Mouse (Mus musculus) layer of hippocampus, postnatal 14 days (tissue): ENCODE results near the gene Qser1. TPM values are rescaled to one million over a fixed set of nuclear protein-coding genes. Genes with fewer than 3 reads are reported as not detected.
A peak's percentile ranks its signal among the peaks of the same experiment; 100 is the strongest.
"Not testable (repeated sequence)": the region's sequence is repeated elsewhere in the genome, so short reads cannot be mapped to it uniquely, and the experiment has no call there.

Source experiments
- DNase-seq, 2 experiments: peaks; one replicate each; pipeline ENCODE4 v3.0.0; 2021 to 2022; ENCODE audit warnings: low spot score in 2 of 2, mixed read lengths in 1 of 2
- total RNA-seq, 2 experiments: library from RNA; stranded (reverse); gene quantifications; 2 replicates each; pipeline ENCODE4 v1.2.3; 2021

Qser1 gene
- total RNA-seq, 2 experiments from 2014 or later, result 12.1 to 13.0 TPM

GRCm38 (mm10) chr2:104818763-104819162, 2.2 kb upstream of the Qser1 start:
- not testable (repeated sequence) for DNase-seq

- no peak for DNase-seq
Observed at GRCm38 (mm10) chr2:104817555-104818330, 1.2 kb upstream of the Qser1 start.

- peak; percentile 85 to 89 for DNase-seq
Observed at GRCm38 (mm10) chr2:104816866-104817439, 393 bp upstream of the Qser1 start.

- DNase-seq, result peak; percentile 21 to 23
Observed at GRCm38 (mm10) chr2:104815561-104816370, 794 bp downstream of the Qser1 start.

GRCm38 (mm10) chr2:104814181-104814951, 2.2 kb downstream of the Qser1 start:
- peak in 1 of 2 experiments; percentile 16 for DNase-seq

GRCm38 (mm10) chr2:104805435-104805834, 11.1 kb downstream of the Qser1 start:
- DNase-seq, result no peak

- DNase-seq, result peak in 1 of 2 experiments; percentile 26
Observed at GRCm38 (mm10) chr2:104774763-104775162, 41.8 kb downstream of the Qser1 start.

- DNase-seq, result no peak
Observed at GRCm38 (mm10) chr2:104768697-104769096, 47.9 kb downstream of the Qser1 start.

GRCm38 (mm10) chr2:104764018-104764417, 52.5 kb downstream of the Qser1 start:
- DNase-seq, result no peak

GRCm38 (mm10) chr2:104763134-104763703, 53.3 kb downstream of the Qser1 start:
- no peak for DNase-seq

- DNase-seq, result no peak
Observed at GRCm38 (mm10) chr2:104750611-104751010, 65.9 kb downstream of the Qser1 start.

- no peak for DNase-seq
Observed at GRCm38 (mm10) chr2:104748652-104749183, 67.8 kb downstream of the Qser1 start.

GRCm38 (mm10) chr2:104746251-104746650, 70.3 kb downstream of the Qser1 start:
- no peak for DNase-seq

- DNase-seq, result no peak
Observed at GRCm38 (mm10) chr2:104743971-104744370, 72.6 kb downstream of the Qser1 start.

GRCm38 (mm10) chr2:104743160-104743559, 73.4 kb downstream of the Qser1 start:
- no peak for DNase-seq

GRCm38 (mm10) chr2:104742741-104743064, 73.9 kb downstream of the Qser1 start, which contains the start of gene Depdc7:
Gene Depdc7, minus strand, starts transcription at chr2:104742878.
- DNase-seq, result peak; percentile 77 to 81

- DNase-seq, result no peak
Observed at GRCm38 (mm10) chr2:104741896-104742740, 74.4 kb downstream of the Qser1 start.

GRCm38 (mm10) chr2:104741015-104741758, 75.4 kb downstream of the Qser1 start:
- no peak for DNase-seq
